Mouse (Mus musculus): ENCODE measurements around the gene Gsk3a.

Gsk3a gene

DNA sequence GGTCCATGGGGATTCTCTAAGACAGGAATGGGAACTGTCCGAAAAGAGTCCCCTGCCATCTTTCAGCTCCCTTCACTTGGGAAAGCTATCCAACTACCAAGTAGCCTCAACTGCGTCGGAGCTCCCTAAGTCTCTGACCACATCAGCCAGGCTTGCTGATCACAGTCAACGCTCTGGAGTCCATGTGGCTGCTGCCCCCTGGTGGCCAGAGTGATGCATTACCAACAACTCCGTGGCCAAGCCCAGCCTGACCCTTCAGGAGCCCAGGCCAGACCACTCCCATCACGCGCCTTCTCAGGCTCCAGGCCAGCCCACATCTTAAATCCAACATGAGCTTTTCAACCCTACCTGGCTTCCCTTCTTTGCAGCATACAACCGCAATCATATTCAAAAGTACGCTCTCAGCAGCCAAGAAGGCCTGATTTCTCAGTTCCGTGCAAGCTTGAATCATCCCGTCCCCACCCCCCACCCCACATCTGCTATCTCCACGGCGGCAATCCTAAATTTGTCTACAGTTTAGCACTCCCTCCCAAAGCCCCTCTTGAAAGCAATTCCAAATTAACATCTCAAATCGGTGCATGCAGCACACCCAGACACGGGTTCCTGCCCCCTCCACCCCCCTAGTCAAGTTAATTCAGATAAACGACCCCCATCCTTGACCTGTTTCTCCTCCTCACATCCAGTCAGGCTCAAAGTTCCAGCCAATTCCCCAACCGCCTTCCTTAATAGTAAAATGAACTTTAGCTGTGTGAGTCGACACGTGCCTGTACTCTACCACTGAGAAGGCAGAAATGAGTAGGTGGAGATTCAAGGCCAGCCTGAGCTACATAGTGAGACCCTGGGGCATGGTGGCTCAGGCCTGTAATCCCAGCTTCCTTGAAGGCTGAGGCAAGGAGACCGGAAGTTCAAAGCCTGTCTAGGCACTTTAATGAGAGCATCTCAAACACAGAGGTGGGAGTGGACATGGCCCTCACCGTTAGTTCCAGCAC lies 49.7 kb downstream of the Gsk3a start:
- peak; percentile 88 for DNase-seq (ENCODE audit: low read depth, low spot score)

DNA sequence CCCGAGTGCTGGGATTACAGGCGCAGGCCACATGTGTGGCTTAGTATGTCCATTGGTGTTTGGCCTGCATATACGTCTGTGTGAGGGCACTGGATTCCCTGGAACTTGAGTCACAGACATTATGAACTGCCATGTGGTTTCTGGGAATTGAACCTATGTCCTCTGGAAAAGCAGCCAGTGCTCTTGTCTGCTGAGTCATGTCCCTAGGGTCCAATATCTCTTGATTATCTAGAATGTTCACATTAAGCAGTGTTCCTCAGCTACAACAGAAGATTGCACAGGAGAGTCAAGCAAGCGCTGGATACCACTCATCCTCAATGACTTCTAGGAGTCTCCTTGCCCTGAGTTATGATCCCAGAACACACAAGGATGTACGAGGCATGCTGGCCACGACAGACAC lies 53.6 kb downstream of the Gsk3a start:
- no peak for DNase-seq (ENCODE audit: low read depth, low spot score)

DNA sequence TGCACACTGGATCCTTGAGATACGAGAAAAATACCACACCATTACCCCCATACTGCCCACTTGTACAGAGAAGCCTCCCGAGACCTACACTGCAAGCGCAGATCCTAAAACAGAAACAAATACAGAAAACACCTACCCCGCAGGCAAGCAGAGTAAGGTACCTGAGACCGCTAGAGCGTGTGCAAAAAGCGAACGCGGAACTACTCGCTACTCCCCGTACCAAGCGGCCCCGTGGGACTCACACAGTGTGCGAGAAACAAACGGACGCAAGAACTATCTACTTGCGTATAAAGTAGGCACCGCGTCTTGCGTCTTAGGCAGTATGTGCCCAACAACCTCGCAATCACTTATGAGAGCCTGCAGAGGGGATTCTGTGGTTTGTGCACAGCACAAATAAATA lies 55.8 kb downstream of the Gsk3a start:
- peak; percentile 54 for DNase-seq (ENCODE audit: low read depth, low spot score)

DNA sequence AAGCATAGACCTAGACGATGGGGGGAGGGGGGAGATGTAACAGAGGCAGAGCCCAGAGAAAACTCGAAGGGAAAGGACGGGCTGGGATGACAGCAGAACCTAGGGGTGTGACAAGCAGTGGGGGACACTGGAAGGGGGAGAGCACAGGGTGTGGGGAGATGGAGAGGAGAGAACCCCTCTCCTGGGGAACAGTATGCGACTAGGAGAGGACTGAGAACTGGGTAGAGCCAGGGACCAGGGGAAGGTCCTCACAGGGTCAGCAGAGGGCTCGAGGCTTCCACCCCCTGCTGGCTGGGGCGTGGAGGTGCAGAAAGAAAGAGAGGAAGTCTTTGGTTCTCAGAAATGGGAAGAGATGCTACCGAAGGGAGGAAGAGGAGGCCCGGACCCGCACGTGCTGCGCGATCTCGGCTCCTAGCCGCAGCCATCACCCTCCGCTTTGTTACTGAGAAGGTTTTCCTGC lies 56.3 kb downstream of the Gsk3a start:
- peak; percentile 70 for DNase-seq (ENCODE audit: low read depth, low spot score)

DNA sequence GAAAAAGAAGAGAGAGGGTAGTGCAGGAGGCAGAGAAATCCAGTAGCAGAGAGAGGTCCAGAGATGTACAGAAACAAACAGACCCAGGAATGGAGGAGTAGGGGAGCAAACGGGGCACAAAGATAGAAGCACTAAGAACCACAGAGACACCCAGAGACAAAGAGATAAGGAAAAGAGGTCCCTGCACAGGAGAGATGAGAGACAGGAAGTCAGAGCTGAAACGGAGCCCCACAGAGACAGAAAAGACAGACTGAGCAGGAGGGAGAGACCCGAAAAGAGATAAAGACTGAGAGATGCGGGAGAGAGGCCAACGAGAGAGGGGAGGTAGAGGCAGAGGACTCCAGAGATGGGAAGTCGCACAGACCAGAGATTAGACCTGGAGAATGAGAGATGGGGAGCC lies 57.1 kb downstream of the Gsk3a start:
- peak; percentile 23 for DNase-seq (ENCODE audit: low read depth, low spot score)

DNA sequence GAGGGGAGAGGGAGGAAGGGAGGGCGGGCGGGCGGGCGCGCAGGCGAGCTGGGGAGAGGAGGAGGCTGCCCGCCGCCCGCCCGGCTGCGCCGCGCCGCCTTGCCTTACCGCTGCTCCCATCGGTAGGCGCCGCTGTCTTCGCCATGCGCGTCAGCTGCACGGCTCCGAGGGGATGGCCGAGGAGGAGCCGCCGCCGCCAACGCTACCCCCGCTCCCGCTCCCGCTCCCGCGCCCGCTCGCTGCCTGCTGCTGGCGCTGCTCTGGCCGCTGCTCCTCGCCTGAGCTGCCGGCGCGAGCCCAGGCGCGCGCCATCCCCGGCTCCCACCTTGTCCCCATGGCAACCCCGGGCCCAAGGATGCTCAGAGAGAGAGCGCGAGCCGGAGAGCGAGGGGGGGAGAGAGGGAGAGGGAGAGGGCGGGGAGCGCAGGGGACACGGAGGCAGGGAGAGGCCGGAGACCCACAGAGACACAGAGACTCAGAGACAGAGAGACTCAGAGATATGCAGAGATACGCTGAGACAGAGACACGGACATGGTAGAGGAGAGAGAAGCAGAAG lies 58.0 kb downstream of the Gsk3a start, which contains the start of gene Pou2f2:
Gene Pou2f2, minus strand, starts transcription at position 121 of the 556 bp plus-strand sequence.
- DNase-seq (ENCODE audit: low read depth, low spot score): peak; percentile 88

DNA sequence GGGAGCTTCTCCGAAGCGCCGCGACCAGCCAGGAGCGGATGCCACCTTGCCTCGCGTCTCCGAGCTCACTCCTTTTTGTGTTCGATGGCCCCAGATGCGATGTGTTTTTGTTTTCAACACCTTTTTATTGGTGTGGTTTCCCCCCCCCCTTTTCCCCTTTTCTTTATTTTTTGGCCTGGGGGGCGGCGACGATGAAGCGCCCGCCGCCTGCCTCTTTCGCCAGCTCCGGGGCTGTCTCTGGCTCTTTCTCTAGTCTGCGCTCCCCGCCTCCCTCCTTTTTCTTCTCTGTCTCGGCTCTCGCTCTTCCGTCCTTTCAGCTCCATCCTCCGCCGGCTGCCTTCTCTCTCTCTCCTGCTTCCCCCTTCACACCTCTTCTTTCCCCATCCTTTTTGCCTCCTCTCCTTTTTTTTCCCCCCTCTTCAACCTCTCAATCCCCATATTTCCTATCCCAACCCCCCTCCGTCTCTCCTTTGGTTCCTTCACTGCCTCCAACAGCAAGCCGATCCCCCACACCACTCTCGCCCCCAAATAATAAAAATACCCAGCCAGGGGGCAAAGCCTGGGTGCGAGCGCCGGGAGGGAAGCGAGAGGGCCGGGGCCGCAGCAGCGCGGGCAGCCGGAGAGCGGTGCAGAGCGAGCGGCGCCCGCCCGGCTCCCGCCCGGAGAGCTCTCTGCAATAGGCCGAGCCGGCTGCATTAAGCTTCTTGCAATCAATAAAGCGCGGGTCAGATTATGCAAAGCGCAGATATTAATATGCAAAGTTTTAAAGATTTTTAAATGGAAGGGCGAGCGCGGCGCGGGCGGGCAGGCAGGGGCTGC lies 58.7 kb downstream of the Gsk3a start:
- DNase-seq (ENCODE audit: low read depth, low spot score): peak; percentile 55

DNA sequence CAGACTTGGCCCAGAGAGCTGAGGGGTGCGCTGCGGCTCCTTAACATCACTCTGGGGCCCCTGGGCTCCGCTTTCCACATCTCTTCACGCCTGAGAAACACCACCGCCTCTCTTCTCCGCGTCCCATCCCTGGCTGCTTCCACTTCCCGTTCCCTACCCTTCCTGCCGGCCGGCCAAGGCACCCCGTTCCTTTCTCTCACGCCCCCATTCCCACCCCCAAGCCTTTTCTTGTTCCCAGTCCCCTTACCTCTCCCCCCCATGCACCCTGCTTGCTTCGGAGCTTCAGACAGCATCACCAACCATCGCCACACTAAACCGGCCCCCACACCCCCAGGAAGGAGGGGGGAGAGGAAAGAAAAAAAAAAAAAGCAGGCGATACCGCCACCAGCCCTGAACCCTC lies 59.3 kb downstream of the Gsk3a start:
- DNase-seq (ENCODE audit: low read depth, low spot score): peak; percentile 26

Measured in CD4-positive, CD25-positive, alpha-beta regulatory T cell, adult 2 months (primary cell).